Mouse (Mus musculus): ENCODE measurements at regions not wholly inside any gene's neighbourhood (a gene's known extent, or its start where the extent isn't known, plus 50 kb on each side); places are given as distances from the start of the nearest gene placed in this dataset.

- TF ChIP-seq POLR2A (IDR thresholded peaks at IDR 0.05; ENCODE audit: control insufficient read depth in 1 of 2, insufficient read depth in 1 of 2, low read depth in 1 of 2, low read length in 2 of 2, poor library complexity in 1 of 2), result no peak
- no peak for TF ChIP-seq CTCF (IDR thresholded peaks at IDR 0.05 in 2 of 3, conservative IDR thresholded peaks at IDR 0.05 in 1 of 3; ENCODE audit: control insufficient read depth in 1 of 3, insufficient read depth in 1 of 3, low read depth in 2 of 3, low read length in 3 of 3, poor library complexity in 1 of 3, severe bottlenecking in 1 of 3)
- no peak for TF ChIP-seq POLR2AphosphoS5 (IDR thresholded peaks at IDR 0.05; ENCODE audit: borderline replicate concordance, low read depth, low read length)
- TF ChIP-seq TCF12 (IDR thresholded peaks at IDR 0.05; ENCODE audit: low read depth, low read length), result no peak
- TF ChIP-seq RAD21 (IDR thresholded peaks at IDR 0.05; ENCODE audit: low read depth, low read length), result no peak
- no peak for TF ChIP-seq EP300 (IDR thresholded peaks at IDR 0.05; ENCODE audit: low read depth in 1 of 2, low read length in 2 of 2)
- TF ChIP-seq MAX (IDR thresholded peaks at IDR 0.05; ENCODE audit: low read length), result no peak
- TF ChIP-seq KAT2A (conservative IDR thresholded peaks at IDR 0.05; ENCODE audit: low read depth, low read length), result no peak
- no peak for TF ChIP-seq ZKSCAN1 (IDR thresholded peaks at IDR 0.05; ENCODE audit: low read depth, low read length)
- no peak for TF ChIP-seq TAL1 (IDR thresholded peaks at IDR 0.05; ENCODE audit: low read length)
- no peak for TF ChIP-seq CHD2 (IDR thresholded peaks at IDR 0.05; ENCODE audit: low read length)
- TF ChIP-seq SIN3A (IDR thresholded peaks at IDR 0.05; ENCODE audit: low read length), result no peak
These were observed 256.8 kb upstream of the Pabpc6 start for GRCm38 (mm10) chr17:9926308-9926707.
